Mouse (Mus musculus): ENCODE results near the gene Ascl5. TPM values are rescaled to one million over a fixed set of nuclear protein-coding genes. Genes with fewer than 3 reads are reported as not detected.

Ascl5 gene
- polyA plus RNA-seq, 1 experiment from 2014 or later, result not detected

DNA sequence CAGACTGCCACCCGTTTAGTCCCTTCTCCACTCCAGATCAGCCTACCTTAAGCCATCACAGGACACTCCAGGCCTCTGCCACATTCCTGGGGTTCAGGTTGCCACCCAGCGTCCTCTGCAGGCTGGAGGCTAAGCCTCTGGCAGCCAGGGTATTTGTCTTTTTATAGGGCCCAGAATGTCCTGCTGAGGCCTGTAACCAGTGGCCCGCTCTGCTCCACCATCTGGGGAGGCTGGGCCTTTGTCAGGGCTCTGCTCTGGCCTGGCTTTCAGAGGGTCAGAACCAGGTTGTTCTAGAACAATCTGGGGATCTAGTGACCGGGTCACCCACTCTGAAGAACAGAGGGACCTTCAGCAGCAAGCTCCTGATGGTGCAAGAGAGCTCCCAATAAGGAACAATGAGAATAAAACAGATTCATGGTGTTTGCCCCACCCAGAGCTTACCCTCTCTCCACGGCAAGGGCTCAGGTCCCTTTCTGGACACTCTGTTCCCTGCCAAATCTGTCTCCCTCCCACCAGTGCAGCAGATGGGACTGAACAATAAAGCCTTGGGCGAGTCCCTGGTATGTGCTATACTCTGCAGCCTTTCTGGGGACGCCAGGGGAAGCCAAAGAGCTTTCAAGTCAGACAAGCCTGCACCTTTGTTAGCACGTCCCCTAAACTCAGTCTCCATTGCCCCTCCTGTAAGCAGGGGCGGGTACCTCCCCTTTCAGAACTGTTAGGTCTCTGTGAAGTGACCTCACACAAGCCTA is 10.6 kb downstream of the Ascl5 start:
- WGBS, result 57% methylated on average over 9 of the region's 9 CpGs
- DNase-seq (ENCODE audit: low spot score), result no peak
- ATAC-seq (ENCODE audit: low FRiP score), result no peak

DNA sequence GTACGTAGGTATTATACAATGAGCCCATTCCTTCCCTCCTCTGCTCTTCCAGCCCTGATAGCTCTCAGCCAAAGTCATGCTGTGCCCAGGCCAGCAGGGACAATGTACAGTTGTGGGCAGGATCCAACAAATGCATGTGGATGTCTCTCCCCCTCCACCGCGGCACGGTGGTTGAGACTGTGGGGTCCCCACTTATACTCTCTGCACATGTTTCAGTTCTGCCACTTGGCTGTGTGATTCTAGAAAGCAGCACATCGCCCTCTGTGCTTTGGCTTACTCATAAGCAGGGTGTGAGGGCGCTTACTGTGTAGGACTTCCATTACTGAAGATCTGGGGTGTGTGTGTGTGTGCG is 11.2 kb downstream of the Ascl5 start:
- H3K9ac ChIP-seq (ENCODE audit: low read depth, low read length), result no peak overlapping the region
- H3K27me3 ChIP-seq (ENCODE audit: control insufficient read depth, insufficient read depth, low read length), result no peaks in the 10 kb centered on the region; the same call in 1 of the 2 replicates
- H3K36me3 ChIP-seq (ENCODE audit: control insufficient read depth, insufficient read depth, low read length), result no peaks in the 10 kb centered on the region
- H3K4me3 ChIP-seq (ENCODE audit: low read depth, low read length), result no peak overlapping the region
- no peaks in the 10 kb centered on the region; the same call in 1 of the 2 replicates for H3K4me1 ChIP-seq (replicated peaks; ENCODE audit: control insufficient read depth, insufficient read depth, low read length)
- no peak for DNase-seq (ENCODE audit: low spot score)
- no peaks in the 10 kb centered on the region for H3K9me3 ChIP-seq (ENCODE audit: control insufficient read depth, low read length)
- WGBS, result 90% methylated on average over 7 of the region's 7 CpGs
- no peak for ATAC-seq (ENCODE audit: low FRiP score)
- H3K27ac ChIP-seq (ENCODE audit: low read depth, low read length), result no peak overlapping the region
- no peak overlapping the region for H3K4me2 ChIP-seq (replicated peaks; ENCODE audit: low read depth, low read length)

More for the DNA sequence above, 10.6 kb downstream of the Ascl5 start:
- no peaks in the 10 kb centered on the region for H3K9me3 ChIP-seq (ENCODE audit: control insufficient read depth, low read length)
- no peak overlapping the region for H3K4me2 ChIP-seq (replicated peaks; ENCODE audit: low read depth, low read length)
- no peak overlapping the region for H3K4me3 ChIP-seq (ENCODE audit: low read depth, low read length)
- H3K27ac ChIP-seq (ENCODE audit: low read depth, low read length), result no peak overlapping the region
- H3K9ac ChIP-seq (ENCODE audit: low read depth, low read length), result no peak overlapping the region
- H3K4me1 ChIP-seq (replicated peaks; ENCODE audit: control insufficient read depth, insufficient read depth, low read length), result no peaks in the 10 kb centered on the region; the same call in 1 of the 2 replicates
- no peaks in the 10 kb centered on the region for H3K36me3 ChIP-seq (ENCODE audit: control insufficient read depth, insufficient read depth, low read length)
- no peaks in the 10 kb centered on the region; the same call in 1 of the 2 replicates for H3K27me3 ChIP-seq (ENCODE audit: control insufficient read depth, insufficient read depth, low read length)

DNA sequence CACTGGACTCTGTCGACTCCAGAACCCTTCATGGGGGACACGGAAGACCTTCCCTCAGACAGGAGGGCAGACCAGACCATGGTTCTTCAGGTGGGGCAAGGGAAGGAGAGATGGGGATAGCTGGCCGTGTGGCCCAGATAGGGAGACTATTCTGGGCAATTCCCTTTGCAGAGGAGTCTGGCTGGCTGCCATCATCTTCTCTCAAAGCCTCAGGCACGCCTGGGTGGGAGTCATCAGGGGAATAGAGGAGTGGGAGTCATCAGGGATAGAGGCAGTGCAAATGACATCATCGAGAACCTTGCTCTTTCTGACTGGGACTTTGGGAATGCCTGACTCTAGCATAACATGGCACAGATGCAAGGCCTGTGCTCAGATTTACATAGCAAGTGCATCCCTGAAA is 13.4 kb downstream of the Ascl5 start:
- ATAC-seq (ENCODE audit: low FRiP score) (no peak), DNase-seq (ENCODE audit: low spot score) (no peak)
- no peaks in the 10 kb centered on the region for H3K9me3 ChIP-seq (ENCODE audit: control insufficient read depth, low read length)
- no peaks in the 10 kb centered on the region for H3K27me3 ChIP-seq (ENCODE audit: control insufficient read depth, insufficient read depth, low read length)
- H3K4me3 ChIP-seq (ENCODE audit: low read depth, low read length), result no peak overlapping the region
- no peak overlapping the region for H3K4me2 ChIP-seq (replicated peaks; ENCODE audit: low read depth, low read length)
- no peak overlapping the region for H3K27ac ChIP-seq (ENCODE audit: low read depth, low read length)
- no peaks in the 10 kb centered on the region; the same call in 1 of the 2 replicates for H3K4me1 ChIP-seq (replicated peaks; ENCODE audit: control insufficient read depth, insufficient read depth, low read length)
- no peak overlapping the region for H3K9ac ChIP-seq (ENCODE audit: low read depth, low read length)
- no peaks in the 10 kb centered on the region for H3K36me3 ChIP-seq (ENCODE audit: control insufficient read depth, insufficient read depth, low read length)
- WGBS, result 74% methylated on average over 5 of the region's 5 CpGs

DNA sequence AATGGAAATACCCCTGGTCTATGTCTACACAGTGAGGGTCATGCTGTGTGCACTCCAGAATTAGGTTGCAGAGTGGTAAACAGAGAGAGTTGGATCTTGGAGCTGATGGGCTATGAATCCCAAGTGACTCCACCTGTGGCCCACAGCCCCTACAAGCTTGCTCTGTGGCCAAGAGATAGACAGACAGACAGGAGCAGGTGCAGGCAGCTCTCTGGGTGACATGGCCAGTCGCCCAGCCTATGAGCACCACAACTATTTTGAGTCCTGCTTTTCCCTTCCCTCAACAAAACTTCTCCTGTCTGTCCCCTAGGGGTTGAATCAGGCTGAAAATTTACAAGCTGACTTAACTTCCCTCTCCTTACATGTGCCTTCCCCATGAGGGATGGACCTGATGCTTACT is 16.0 kb downstream of the Ascl5 start:
- ATAC-seq (ENCODE audit: low FRiP score), result no peak
- no peaks in the 10 kb centered on the region for H3K36me3 ChIP-seq (ENCODE audit: control insufficient read depth, insufficient read depth, low read length)

DNA sequence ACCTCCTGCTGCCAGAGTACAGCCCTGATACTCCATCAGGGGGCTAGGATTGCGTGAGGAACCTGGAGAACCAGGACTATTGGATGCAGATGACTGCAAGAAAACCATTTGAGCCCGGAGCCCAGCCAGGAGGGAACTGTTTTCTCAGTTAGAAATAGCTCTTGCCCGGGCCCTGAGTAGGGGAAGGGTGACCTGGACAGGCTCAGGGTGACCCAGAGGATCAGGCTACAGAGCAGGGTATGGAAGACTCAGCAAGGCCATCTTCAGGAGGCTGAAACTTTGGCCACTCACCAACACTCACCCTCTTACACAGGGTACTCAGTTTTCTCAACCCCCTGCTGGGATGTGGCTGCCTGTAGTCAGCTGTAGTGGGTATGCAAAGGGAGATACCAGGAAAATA is 17.0 kb downstream of the Ascl5 start:
- 63% methylated on average over 3 of the region's 3 CpGs for WGBS
- H3K9ac ChIP-seq (ENCODE audit: low read depth, low read length), result no peak overlapping the region
- ATAC-seq (ENCODE audit: low FRiP score) (no peak), DNase-seq (ENCODE audit: low spot score) (no peak)
- H3K4me1 ChIP-seq (replicated peaks; ENCODE audit: control insufficient read depth, insufficient read depth, low read length), result no peaks in the 10 kb centered on the region
- no peaks in the 10 kb centered on the region for H3K27me3 ChIP-seq (ENCODE audit: control insufficient read depth, insufficient read depth, low read length)
- H3K4me3 ChIP-seq (ENCODE audit: low read depth, low read length), result no peak overlapping the region
- H3K9me3 ChIP-seq (ENCODE audit: control insufficient read depth, low read length), result no peaks in the 10 kb centered on the region
- no peak overlapping the region for H3K4me2 ChIP-seq (replicated peaks; ENCODE audit: low read depth, low read length)
- no peaks in the 10 kb centered on the region for H3K36me3 ChIP-seq (ENCODE audit: control insufficient read depth, insufficient read depth, low read length)
- no peak overlapping the region for H3K27ac ChIP-seq (ENCODE audit: low read depth, low read length)

More for the DNA sequence above, 16.0 kb downstream of the Ascl5 start:
- DNase-seq (ENCODE audit: low spot score), result no peak
- no peak overlapping the region for H3K9ac ChIP-seq (ENCODE audit: low read depth, low read length)
- H3K27me3 ChIP-seq (ENCODE audit: control insufficient read depth, insufficient read depth, low read length), result no peaks in the 10 kb centered on the region
- no peak overlapping the region for H3K4me3 ChIP-seq (ENCODE audit: low read depth, low read length)
- no peaks in the 10 kb centered on the region for H3K9me3 ChIP-seq (ENCODE audit: control insufficient read depth, low read length)
- no peaks in the 10 kb centered on the region for H3K4me1 ChIP-seq (replicated peaks; ENCODE audit: control insufficient read depth, insufficient read depth, low read length)
- 94% methylated on average over 1 of the region's 1 CpGs for WGBS
- H3K4me2 ChIP-seq (replicated peaks; ENCODE audit: low read depth, low read length), result no peak overlapping the region
- no peak overlapping the region for H3K27ac ChIP-seq (ENCODE audit: low read depth, low read length)

DNA sequence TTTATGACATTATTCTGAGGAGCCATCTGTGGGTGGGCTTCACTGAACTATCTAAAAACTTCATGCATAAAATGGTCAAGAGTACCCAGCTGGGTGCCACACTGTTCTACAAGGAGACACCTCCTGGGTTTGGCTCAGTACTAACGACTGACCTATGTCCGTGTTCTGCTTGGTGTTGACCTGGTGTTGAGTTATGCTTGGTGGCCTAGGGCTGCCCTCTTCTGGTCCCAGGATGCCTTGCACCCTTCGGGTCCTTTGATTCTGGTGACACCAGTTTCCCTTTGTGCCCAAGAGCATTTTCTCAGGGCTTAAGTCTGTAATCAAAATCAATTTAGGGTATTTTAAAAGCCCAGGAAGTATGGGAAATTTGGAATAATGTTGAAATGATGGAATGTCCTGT is 25.5 kb downstream of the Ascl5 start:
- DNase-seq (ENCODE audit: low spot score) (peak; percentile 64), ATAC-seq (ENCODE audit: low FRiP score) (no peak)
- Histone ChIP-seq H3K27ac (ENCODE audit: low read depth, low read length) (no peak overlapping the region), H3K27me3 (ENCODE audit: control insufficient read depth, insufficient read depth, low read length) (no peaks in the 10 kb centered on the region), H3K4me2 (replicated peaks; ENCODE audit: low read depth, low read length) (no peak overlapping the region), H3K36me3 (ENCODE audit: control insufficient read depth, insufficient read depth, low read length) (no peaks in the 10 kb centered on the region), H3K4me3 (ENCODE audit: low read depth, low read length) (no peak overlapping the region), H3K4me1 (replicated peaks; ENCODE audit: control insufficient read depth, insufficient read depth, low read length) (no peaks in the 10 kb centered on the region), H3K9me3 (ENCODE audit: control insufficient read depth, low read length) (no peaks in the 10 kb centered on the region), H3K9ac (ENCODE audit: low read depth, low read length) (no peak overlapping the region)
- 8% methylated on average over 3 of the region's 3 CpGs for WGBS

DNA sequence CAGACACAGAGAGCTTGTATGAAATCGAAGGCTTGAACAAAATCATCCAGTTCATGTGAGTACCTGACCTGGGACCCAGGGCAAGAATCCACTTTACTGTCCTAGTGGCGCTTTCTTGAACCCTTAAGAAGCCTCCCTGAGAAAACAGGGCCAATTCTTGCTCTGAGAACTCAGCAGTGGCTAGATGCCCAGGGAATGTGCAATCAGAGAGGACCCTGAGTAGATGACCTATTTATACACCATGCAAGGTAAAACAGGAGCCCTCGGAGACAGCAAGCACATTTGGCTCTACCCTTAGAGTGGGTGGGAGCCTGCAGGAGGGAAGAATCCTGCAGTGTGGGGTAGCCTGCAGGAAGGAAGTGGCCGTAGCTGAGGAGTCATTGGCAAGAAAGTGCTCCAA is 27.1 kb downstream of the Ascl5 start:
- H3K4me1 ChIP-seq (replicated peaks; ENCODE audit: control insufficient read depth, insufficient read depth, low read length), result no peaks in the 10 kb centered on the region
- no peaks in the 10 kb centered on the region for H3K9me3 ChIP-seq (ENCODE audit: control insufficient read depth, low read length)
- ATAC-seq (ENCODE audit: low FRiP score) (no peak), DNase-seq (ENCODE audit: low spot score) (no peak)
- no peak overlapping the region for H3K4me3 ChIP-seq (ENCODE audit: low read depth, low read length)
- H3K9ac ChIP-seq (ENCODE audit: low read depth, low read length), result no peak overlapping the region
- no peak overlapping the region for H3K27ac ChIP-seq (ENCODE audit: low read depth, low read length)
- 68% methylated on average over 4 of the region's 4 CpGs for WGBS
- H3K4me2 ChIP-seq (replicated peaks; ENCODE audit: low read depth, low read length), result no peak overlapping the region
- no peaks in the 10 kb centered on the region for H3K27me3 ChIP-seq (ENCODE audit: control insufficient read depth, insufficient read depth, low read length)
- no peaks in the 10 kb centered on the region for H3K36me3 ChIP-seq (ENCODE audit: control insufficient read depth, insufficient read depth, low read length)

DNA sequence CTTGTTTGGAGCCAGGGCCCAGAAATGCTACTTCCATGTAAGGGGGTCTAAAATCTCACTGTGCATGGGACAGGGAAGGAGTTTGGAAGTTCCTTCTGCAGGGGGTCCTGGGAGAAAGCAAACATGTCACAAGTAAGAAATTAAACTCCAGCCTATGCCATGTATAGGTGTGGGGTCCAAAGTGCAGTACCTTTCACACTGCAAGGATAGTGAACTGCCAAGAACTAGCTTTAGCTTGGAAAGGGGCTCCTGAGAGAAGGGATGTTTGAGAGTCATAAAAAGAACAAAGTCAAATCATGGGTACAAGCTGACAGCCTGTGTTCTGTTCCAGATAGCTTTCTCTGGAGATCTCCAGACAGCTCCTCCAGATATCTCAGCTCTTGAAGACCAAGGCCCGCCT is 30.6 kb downstream of the Ascl5 start:
- H3K9ac ChIP-seq (ENCODE audit: low read depth, low read length), result no peak overlapping the region
- no peak overlapping the region for H3K4me2 ChIP-seq (replicated peaks; ENCODE audit: low read depth, low read length)
- H3K36me3 ChIP-seq (ENCODE audit: control insufficient read depth, insufficient read depth, low read length), result no peaks in the 10 kb centered on the region
- H3K27ac ChIP-seq (ENCODE audit: low read depth, low read length), result no peak overlapping the region
- H3K4me1 ChIP-seq (replicated peaks; ENCODE audit: control insufficient read depth, insufficient read depth, low read length), result no peaks in the 10 kb centered on the region
- DNase-seq (ENCODE audit: low spot score) (no peak), ATAC-seq (ENCODE audit: low FRiP score) (no peak)
- no peaks in the 10 kb centered on the region for H3K9me3 ChIP-seq (ENCODE audit: control insufficient read depth, low read length)
- H3K4me3 ChIP-seq (ENCODE audit: low read depth, low read length), result no peak overlapping the region
- WGBS, result 76% methylated on average over 1 of the region's 1 CpGs
- no peaks in the 10 kb centered on the region for H3K27me3 ChIP-seq (ENCODE audit: control insufficient read depth, insufficient read depth, low read length)

DNA sequence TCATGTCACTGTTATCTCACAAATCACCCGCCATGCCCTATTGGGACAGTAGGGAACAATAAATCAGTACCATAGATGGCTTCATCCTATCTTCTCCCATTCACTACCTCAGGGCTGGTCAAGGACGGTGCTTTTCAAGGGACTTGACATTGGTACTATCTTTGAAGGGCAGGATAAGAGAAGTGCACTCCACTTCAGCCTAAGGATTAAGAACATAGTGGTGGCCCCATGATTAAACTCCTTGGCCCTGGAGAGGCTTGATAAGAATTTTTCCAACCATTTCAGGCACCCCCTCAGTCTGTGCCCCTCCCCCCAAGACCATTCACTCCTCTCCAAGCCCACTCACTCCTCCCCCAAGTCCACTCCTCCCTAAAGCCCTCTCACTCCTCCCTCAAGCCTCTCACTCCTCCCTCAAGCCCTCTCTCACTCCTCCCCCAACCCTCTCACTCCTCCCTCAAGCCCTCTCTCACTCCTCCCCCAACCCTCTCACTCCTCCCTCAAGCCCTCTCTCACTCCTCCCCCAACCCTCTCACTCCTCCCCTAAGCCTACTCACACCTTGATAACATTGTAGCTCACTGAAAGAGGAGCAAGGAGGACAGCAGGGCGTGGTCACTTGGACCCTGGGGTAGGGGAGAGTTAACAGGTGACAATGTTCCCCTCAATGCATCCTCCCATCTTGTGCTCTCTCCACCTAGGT is 35.5 kb downstream of the Ascl5 start:
- H3K9ac ChIP-seq (ENCODE audit: low read depth, low read length), result no peak overlapping the region
- no peaks in the 10 kb centered on the region for H3K9me3 ChIP-seq (ENCODE audit: control insufficient read depth, low read length)
- ATAC-seq (ENCODE audit: low FRiP score) (no peak), DNase-seq (ENCODE audit: low spot score) (no peak)
- no peaks in the 10 kb centered on the region for H3K27me3 ChIP-seq (ENCODE audit: control insufficient read depth, insufficient read depth, low read length)
- H3K27ac ChIP-seq (ENCODE audit: low read depth, low read length), result no peak overlapping the region
- H3K36me3 ChIP-seq (ENCODE audit: control insufficient read depth, insufficient read depth, low read length), result no peaks in the 10 kb centered on the region
- H3K4me2 ChIP-seq (replicated peaks; ENCODE audit: low read depth, low read length), result no peak overlapping the region
- no peaks in the 10 kb centered on the region for H3K4me1 ChIP-seq (replicated peaks; ENCODE audit: control insufficient read depth, insufficient read depth, low read length)
- 84% methylated on average over 3 of the region's 3 CpGs for WGBS
- no peak overlapping the region for H3K4me3 ChIP-seq (ENCODE audit: low read depth, low read length)
